Mouse (Mus musculus) kidney, adult 9 months (tissue): ENCODE data around the gene Nfix.

Experiments used
- DNase-seq: peaks from one replicate; pipeline ENCODE4 v3.0.0; 2022

The Nfix gene

GRCm38 (mm10) chr8:84799999-84800831 is at the start of gene Nfix:
Gene Nfix, minus strand, starts transcription at chr8:84800344.
- peak; percentile 67 for DNase-seq

GRCm38 (mm10) chr8:84847684-84848435 is 47.7 kb upstream of the Nfix start:
- DNase-seq, result no peak

- peak; percentile 100 for DNase-seq
Measured at GRCm38 (mm10) chr8:84846722-84847572, 46.8 kb upstream of the Nfix start, which contains the start of gene Calr. Gene Calr, minus strand, starts transcription at chr8:84846934.

- no peak for DNase-seq
Measured at GRCm38 (mm10) chr8:84846094-84846721, 46.1 kb upstream of the Nfix start.

GRCm38 (mm10) chr8:84845355-84846093 is 45.4 kb upstream of the Nfix start:
- DNase-seq, result peak; percentile 50

- DNase-seq, result no peak
Measured at GRCm38 (mm10) chr8:84844397-84845070, 44.4 kb upstream of the Nfix start.

GRCm38 (mm10) chr8:84841514-84841913 is 41.4 kb upstream of the Nfix start:
- DNase-seq, result no peak

- peak; percentile 93 for DNase-seq
Measured at GRCm38 (mm10) chr8:84840248-84840999, 40.3 kb upstream of the Nfix start, which contains the start of gene Rad23a. Gene Rad23a, minus strand, starts transcription at chr8:84840665.

- no peak for DNase-seq
Measured at GRCm38 (mm10) chr8:84839875-84840247, 39.7 kb upstream of the Nfix start.

- no peak for DNase-seq
Measured at GRCm38 (mm10) chr8:84839411-84839810, 39.3 kb upstream of the Nfix start.

- DNase-seq, result no peak
Measured at GRCm38 (mm10) chr8:84838513-84838912, 38.4 kb upstream of the Nfix start.

GRCm38 (mm10) chr8:84837912-84838470 is 37.8 kb upstream of the Nfix start:
- no peak for DNase-seq

GRCm38 (mm10) chr8:84837149-84837911 is 37.2 kb upstream of the Nfix start:
- DNase-seq, result no peak

- no peak for DNase-seq
Measured at GRCm38 (mm10) chr8:84834866-84835855, 35.0 kb upstream of the Nfix start.

GRCm38 (mm10) chr8:84834002-84834865 is 34.1 kb upstream of the Nfix start:
- no peak for DNase-seq

GRCm38 (mm10) chr8:84832759-84833742 is 32.9 kb upstream of the Nfix start:
- no peak for DNase-seq
